Mouse (Mus musculus) neural tube, embryonic 13.5 days (tissue): ENCODE results near the gene Atp2a1. TPM values are rescaled to one million over a fixed set of nuclear protein-coding genes. Genes with fewer than 3 reads are reported as not detected.

Experiments used
- ATAC-seq: fragments of 200-750 bp; cut with Nextera tagmentation; 2 replicates; pipeline ENCODE4 v1.8.0; 2017; ENCODE audit warnings: low read depth, mild to moderate bottlenecking, moderate TSS enrichment, moderate library complexity
- H3K27ac ChIP-seq: fragments of 300-500 bp; sonication (generic); replicated peaks from 2 replicates; pipeline ENCODE4 v1.5.1; 2015; ENCODE audit warnings: moderate library complexity, mild to moderate bottlenecking, inconsistent platforms
- H3K27me3 ChIP-seq: fragments of 300-500 bp; sonication (generic); 2 replicates; pipeline ENCODE4 v1.6.1; 2015; ENCODE audit warnings: mild to moderate bottlenecking, inconsistent platforms
- H3K36me3 ChIP-seq: fragments of 300-500 bp; sonication (generic); 2 replicates; pipeline ENCODE4 v1.6.1; 2015; ENCODE audit warnings: mild to moderate bottlenecking, inconsistent platforms
- H3K4me1 ChIP-seq: fragments of 300-500 bp; sonication (generic); replicated peaks from 2 replicates; pipeline ENCODE4 v1.6.1; 2015; ENCODE audit warnings: inconsistent platforms
- H3K4me2 ChIP-seq: fragments of 300-500 bp; sonication (generic); 2 replicates; pipeline ENCODE4 v1.6.1; 2015; ENCODE audit warnings: inconsistent platforms, mild to moderate bottlenecking, moderate library complexity
- H3K4me3 ChIP-seq: fragments of 300-500 bp; sonication (generic); 2 replicates; pipeline ENCODE4 v1.5.1; 2015; ENCODE audit warnings: mild to moderate bottlenecking, inconsistent platforms
- H3K9ac ChIP-seq: fragments of 300-500 bp; sonication (generic); 2 replicates; pipeline ENCODE4 v1.6.1; 2015; ENCODE audit warnings: moderate library complexity, mild to moderate bottlenecking, inconsistent platforms
- H3K9me3 ChIP-seq: fragments of 300-500 bp; sonication (generic); 2 replicates; pipeline ENCODE4 v1.6.1; 2016; ENCODE audit warnings: inconsistent platforms
- WGBS: fragments of 180-500 bp; shearing (Covaris S2); methylation state at CpG from one replicate; pipeline ENCODE4 v1.1.7; 2015; 5-methylcytosine and 5-hydroxymethylcytosine counted together
- polyA plus RNA-seq: library from polyadenylated mRNA; unstranded; fragments of >200 nt; fragmentation: Nextera tagmentation; extraction: Ambion mirVana; gene quantifications from 2 replicates; pipeline ENCODE4 v1.2.1, GENCODE M21; 2015

Gene Atp2a1
- polyA plus RNA-seq, 1 experiment from 2014 or later = 2.1 TPM

DNA sequence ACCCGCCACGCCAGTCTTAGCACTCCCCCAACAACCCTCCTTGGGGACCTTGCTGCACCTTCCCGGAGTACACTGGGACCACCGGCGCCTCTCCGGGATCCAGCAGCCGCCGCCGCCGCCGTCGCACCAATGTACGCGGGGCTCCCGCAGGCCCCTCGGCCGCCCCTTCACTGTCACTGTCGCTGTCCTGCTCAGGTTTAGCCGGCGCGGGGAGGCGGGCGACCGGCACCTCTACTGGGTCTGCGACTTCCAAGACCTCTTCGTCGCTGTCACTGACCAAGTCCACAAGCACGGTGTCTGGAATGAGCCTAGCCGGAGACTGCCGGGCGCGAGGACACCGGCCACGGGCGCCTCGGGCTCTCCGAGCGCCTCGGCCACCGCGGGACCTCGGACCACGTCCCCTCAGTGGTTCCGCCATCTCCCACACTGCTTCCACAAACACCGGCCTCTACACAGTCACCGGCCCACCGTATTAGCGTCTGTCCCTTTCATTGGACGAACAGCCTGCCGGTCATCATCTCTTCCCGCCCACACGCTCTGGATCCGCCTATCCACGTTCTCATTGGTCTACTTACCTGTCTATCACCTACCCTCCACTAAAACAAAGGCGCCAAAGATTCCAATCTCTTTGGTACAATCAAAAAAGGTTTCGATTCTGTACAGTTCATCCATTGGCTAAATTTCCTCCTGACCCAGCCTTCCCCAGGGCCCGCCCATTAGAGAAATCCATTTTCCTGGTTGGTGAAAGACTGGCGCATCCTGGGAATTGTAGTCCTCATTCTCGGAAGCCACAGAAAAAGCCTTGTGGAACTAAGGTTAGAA lies 66.4 kb downstream of the Atp2a1 start, which contains the start of gene Nfatc2ip:
TSS of gene Nfatc2ip (minus strand) at position 440 of the 822 bp plus-strand sequence.
- ATAC-seq = peak; percentile 100
- Histone ChIP-seq H3K4me2 (peak within 1 kb of the TSS; percentile 85), H3K9ac (peak within 1 kb of the TSS; percentile 89), H3K36me3 (peaks cover 3% of the 10 kb centered on the region; the same call in 1 of the 2 replicates), H3K27ac (peak within 1 kb of the TSS; percentile 73), H3K27me3 (0 out of 2 replicates have a peak, but pooled peaks cover 3% of the 10 kb centered on the region), H3K4me1 (peaks cover 15% of the 10 kb centered on the region), H3K4me3 (peak within 1 kb of the TSS; percentile 88), H3K9me3 (no peaks in the 10 kb centered on the region)
- WGBS = under 1% methylated on average over 59 of the region's 59 CpGs

Other genes with a start within 250 kb of the Atp2a1 start
- gene Sbk1, start 190.5 kb downstream of the Atp2a1 start, polyA plus RNA-seq = 238 and 247 TPM in 2 replicates
- gene Lat, start 93.5 kb downstream of the Atp2a1 start, polyA plus RNA-seq = 1.2 and 1.5 TPM in 2 replicates
- gene Spns1, start 85.7 kb downstream of the Atp2a1 start, polyA plus RNA-seq = 68.5 and 73.0 TPM in 2 replicates
- gene Nfatc2ip, start 66.4 kb downstream of the Atp2a1 start, polyA plus RNA-seq = 3.1 and 3.5 TPM in 2 replicates
- 0.07 TPM in 1 of 2 replicates, not detected in the other for gene Cd19, start 48.2 kb downstream of the Atp2a1 start, polyA plus RNA-seq
- gene Rabep2, start 34.3 kb downstream of the Atp2a1 start, polyA plus RNA-seq = 24.6 and 25.6 TPM in 2 replicates
- 60.2 and 62.3 TPM in 2 replicates for gene Sh2b1, start 12.3 kb upstream of the Atp2a1 start, polyA plus RNA-seq
- gene Tufm, start 24.3 kb upstream of the Atp2a1 start, polyA plus RNA-seq = 122 and 144 TPM in 2 replicates
- gene Atxn2l, start 40.3 kb upstream of the Atp2a1 start, polyA plus RNA-seq = 68.2 and 83.1 TPM in 2 replicates
- 188 and 200 TPM in 2 replicates for gene Eif3c, start 103.3 kb upstream of the Atp2a1 start, polyA plus RNA-seq
- 0.29 and 0.95 TPM in 2 replicates for gene Apobr, start 121.8 kb upstream of the Atp2a1 start, polyA plus RNA-seq
- gene Cln3, start 122.7 kb upstream of the Atp2a1 start, polyA plus RNA-seq = 26.3 and 27.9 TPM in 2 replicates
- not detected in 2 replicates for gene Il27, start 131.8 kb upstream of the Atp2a1 start, polyA plus RNA-seq
- gene Nupr1, start 167.8 kb upstream of the Atp2a1 start, polyA plus RNA-seq = 7.1 and 9.6 TPM in 2 replicates
- 48.3 and 51.3 TPM in 2 replicates for gene Sgf29, start 186.2 kb upstream of the Atp2a1 start, polyA plus RNA-seq
- 1.4 and 2.1 TPM in 2 replicates for gene Sult1a1, start 213.3 kb upstream of the Atp2a1 start, polyA plus RNA-seq
- 109 and 143 TPM in 2 replicates for gene Bola2, start 232.3 kb upstream of the Atp2a1 start, polyA plus RNA-seq
- 16.2 and 20.5 TPM in 2 replicates for gene Slx1b, start 232.7 kb upstream of the Atp2a1 start, polyA plus RNA-seq
- gene Coro1a, start 244.7 kb upstream of the Atp2a1 start, polyA plus RNA-seq = 92.4 and 107 TPM in 2 replicates